Mouse (Mus musculus) B cell, adult (primary cell): ENCODE results near the gene Pfdn6. TPM values are rescaled to one million over a fixed set of nuclear protein-coding genes. Genes with fewer than 3 reads are reported as not detected.

Experiments
- total RNA-seq: library from RNA; stranded (reverse); gene quantifications from 4 replicates; pipeline ENCODE4 v1.2.4, GENCODE M21; 2023; ENCODE audit not compliant: inconsistent age

The Pfdn6 gene
- 48.8 to 71.2 TPM (median 65.7 TPM) in 4 replicates for total RNA-seq

DNA sequence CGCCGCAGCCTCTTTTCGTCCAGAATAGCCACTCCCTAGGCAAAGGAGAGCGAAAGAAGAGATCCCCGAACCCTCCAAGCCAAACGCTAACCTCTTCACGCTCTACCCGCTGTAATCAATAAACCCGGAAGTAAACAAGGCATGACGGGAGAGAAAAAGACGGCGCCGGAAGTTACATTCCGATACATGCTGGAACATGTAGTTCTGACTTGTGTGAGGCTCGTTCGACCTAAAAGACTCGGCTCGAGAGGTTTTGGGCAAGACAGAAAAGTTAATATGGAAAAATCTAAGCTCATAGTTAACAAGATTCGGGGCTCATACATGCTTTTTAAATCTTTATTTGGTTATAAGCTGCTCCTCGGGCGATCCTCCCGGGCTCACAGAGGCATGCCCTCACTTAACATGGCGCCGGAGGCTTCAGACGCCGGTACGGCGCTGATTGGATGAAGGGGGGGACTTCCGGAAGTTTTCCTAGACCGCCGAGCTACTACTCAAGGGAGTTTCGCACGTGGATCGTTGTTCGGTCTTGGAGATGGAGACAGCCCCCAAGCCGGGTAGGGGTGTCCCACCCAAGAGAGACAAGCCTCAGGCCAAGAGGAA is at the start of gene Pfdn6, which contains the start of gene Wdr46:
Pfdn6 (minus strand) TSS at position 138 of the 600 bp plus-strand sequence.
Wdr46 (plus strand) TSS at position 455 of the 600 bp plus-strand sequence.

GRCm38 (mm10) chr17:33955555-33956214 is 15.5 kb upstream of the Pfdn6 start, which contains the start of the genes Vps52 and Rps18:
Vps52 (plus strand) TSS chr17:33955812.
Rps18 (minus strand) TSS chr17:33956001.

DNA sequence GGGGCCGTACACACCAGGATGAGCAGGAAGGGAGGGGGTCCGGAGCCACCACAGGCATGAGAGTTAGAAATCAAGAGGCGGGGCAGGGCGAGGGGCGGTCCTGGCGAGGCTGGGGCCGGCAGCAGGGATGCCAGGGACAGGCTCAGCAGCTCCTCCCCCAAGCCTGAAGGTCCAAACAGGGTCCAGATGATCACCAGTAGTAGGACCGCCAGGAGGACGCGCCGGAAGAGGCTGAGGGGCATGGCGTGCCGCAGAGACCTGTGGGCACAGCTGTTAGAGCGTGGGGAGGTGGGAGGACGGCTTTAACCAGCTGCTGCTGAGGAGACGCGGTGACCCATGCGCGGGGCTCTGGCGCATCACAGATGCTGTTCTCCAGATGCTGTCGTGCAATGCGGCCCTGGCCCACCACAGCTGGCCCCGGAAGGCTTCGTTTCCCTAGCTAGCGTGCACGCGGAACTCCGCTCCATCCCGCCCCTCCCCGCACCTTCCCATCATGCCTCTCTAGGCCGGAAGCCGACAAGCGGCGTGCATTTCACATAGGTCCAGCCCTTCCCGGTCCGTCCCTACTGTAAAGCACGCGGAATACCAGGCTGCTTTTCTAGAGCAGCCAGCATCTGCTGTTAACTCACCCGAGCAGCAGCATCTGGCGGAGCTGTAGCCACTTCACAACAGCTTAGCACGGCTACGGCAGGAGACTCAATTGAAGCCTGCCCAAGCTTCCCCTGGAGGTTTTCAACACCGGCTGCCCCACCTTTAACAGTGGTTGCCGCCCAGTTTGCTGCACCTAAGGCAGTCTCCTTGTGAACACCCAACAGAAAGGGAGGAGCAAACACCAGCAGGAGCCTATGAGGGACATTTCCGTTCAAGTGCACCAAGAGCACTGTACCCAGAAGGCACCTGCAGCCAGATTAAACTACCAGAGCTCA is 11.1 kb upstream of the Pfdn6 start, which contains the start of gene B3galt4:
B3galt4 (minus strand) TSS at position 468 of the 926 bp plus-strand sequence.

GRCm38 (mm10) chr17:33929371-33930279 is 10.5 kb downstream of the Pfdn6 start, which contains the start of gene Rgl2:
Rgl2 (plus strand) TSS chr17:33929543.

DNA sequence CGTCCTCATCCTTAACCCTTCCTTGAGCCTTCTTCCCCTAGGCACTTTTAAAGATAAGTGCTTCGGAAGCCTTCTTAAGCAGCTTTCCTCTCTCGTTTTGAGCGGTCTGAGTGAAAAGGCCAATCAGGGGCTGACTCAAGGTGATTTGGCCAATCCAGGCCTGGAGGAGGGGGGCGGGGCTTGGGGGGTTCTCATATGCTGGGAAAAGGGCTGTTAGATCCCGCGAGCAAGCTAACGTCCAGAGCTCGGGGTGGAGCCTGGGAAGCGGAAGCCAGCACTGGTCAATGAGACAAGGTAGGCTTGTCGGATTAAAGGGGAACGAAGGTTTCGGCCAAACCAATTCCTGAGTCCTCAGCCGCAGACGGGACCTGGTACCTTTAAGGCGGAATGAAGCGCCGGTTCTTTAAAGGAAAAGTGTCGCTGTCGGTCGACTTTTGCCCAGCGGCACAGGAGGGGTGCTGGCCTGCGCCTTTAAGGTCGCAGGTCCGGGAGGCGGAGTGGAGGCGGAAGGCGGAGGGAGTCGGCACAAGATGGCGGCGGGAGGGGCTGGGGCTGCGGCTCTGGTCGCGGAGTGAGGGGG is 24.4 kb downstream of the Pfdn6 start, which contains the start of the genes Tapbp and Zbtb22:
Tapbp (plus strand) TSS at position 229 of the 580 bp plus-strand sequence.
Zbtb22 (plus strand) TSS at position 234 of the 580 bp plus-strand sequence.

DNA sequence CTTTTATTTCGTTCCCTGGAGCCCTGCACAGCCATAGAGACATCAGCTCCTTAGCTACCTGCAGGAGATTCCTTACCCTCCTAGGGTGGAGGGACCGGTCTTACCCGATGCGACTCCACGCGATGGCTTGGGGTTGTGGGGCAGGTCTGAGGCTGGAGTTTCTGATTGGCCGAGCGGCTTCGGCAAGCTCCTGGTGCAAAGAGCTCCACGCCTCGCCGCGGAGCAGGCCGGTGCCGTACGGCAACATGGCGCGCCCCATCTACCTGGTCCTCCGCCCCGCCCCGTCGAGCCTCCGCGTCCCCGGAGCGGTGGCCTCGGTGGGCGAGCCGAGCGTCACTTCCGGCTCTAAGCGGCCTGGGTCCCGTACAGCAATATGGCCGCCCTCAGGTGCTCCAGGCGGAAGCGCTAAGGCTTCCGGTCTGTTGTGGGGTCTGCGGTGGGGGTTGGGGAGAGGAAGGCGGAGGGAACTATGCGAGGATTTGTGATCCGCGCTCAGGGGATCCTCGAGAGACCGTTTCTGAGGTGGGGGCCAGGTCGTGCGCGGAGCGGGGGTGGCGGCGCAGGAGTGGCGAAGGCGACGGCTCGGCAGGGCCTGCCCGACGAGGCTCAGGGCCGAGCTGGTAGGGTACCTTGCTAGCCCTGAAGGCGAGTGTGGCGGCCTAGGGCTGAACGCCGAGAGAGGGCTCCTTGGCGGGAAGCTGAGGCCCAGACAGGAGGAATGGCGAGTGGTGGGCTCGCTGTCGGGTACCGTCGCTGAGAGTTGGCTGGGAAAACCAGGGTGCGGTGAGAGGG is 30.9 kb downstream of the Pfdn6 start, which contains the start of gene Daxx:
Daxx (plus strand) TSS at position 338 of the 792 bp plus-strand sequence.

DNA sequence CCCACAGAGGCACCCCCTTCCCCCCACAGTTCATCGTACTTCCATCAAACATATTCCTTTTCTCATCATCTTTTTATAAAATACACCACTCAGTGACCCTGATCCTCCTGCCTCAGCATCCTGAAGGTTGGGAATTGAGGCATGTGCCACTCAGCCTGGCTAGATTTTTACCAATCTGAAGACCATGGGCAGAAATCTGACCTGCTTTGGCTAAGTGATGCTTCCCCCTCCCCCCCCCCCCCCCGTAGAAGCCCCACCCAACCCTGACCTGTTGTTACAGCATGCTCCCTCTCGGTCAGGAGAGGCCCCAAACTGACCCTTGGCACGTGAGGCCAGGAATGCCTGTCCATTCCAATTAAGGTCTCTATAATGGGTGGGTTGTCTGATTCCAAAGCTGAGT is 35.3 kb downstream of the Pfdn6 start, which contains the start of gene Platr17:
Platr17 (plus strand) TSS at position 301 of the 400 bp plus-strand sequence.

DNA sequence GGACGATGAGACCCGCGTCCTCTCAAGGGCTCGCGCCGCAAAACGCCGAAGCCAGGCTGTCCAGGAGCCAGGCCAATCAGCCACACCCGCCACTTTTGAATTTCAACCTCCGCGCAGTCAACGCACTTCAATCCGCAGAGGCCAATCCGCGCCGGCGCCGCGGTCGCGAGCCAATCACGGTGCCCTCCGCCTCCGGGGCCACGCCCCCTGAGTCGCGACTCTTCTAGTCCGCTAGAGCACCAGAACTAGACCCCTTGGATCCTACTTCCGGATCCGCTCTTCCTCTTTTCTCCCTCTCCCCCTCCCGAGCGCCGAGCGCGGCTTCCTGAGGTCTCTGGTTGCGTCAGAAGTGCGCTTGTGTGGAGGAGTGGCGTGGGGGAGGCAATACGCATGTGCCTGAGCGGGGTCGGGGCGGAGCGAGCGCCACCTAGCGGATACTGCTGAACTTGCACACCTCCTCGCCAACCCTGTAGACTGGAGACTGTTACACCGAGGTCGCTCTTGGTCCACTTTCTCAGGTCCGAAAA is 49.5 kb downstream of the Pfdn6 start, which contains the start of gene Kifc1:
Kifc1 (minus strand) TSS at position 129 of the 527 bp plus-strand sequence.

Other genes starting within 250 kb of the Pfdn6 start
- 45.6 to 49.2 TPM (median 46.3 TPM) in 4 replicates for gene March2, start 221.7 kb downstream of the Pfdn6 start, total RNA-seq
- 205 to 231 TPM (median 213 TPM) in 4 replicates for gene Rab11b, start 179.8 kb downstream of the Pfdn6 start, total RNA-seq
- 0.24 to 1.2 TPM (median 0.64 TPM) in 4 replicates for gene Angptl4, start 158.5 kb downstream of the Pfdn6 start, total RNA-seq
- 1.9 to 3.7 TPM (median 2.4 TPM) in 4 replicates for gene Kank3, start 129.8 kb downstream of the Pfdn6 start, total RNA-seq
- 3,373 to 3,666 TPM (median 3,453 TPM) in 4 replicates for gene Rps28, start 115.8 kb downstream of the Pfdn6 start, total RNA-seq
- 144 to 160 TPM (median 152 TPM) in 4 replicates for gene Ndufa7, start 115.8 kb downstream of the Pfdn6 start, total RNA-seq
- 6.1 to 11.2 TPM (median 7.1 TPM) in 4 replicates for gene Cd320, start 97.3 kb downstream of the Pfdn6 start, total RNA-seq
- not detected in 4 replicates for gene Gm7029, start 66.5 kb downstream of the Pfdn6 start, total RNA-seq
- 3.7 to 6.1 TPM (median 5.8 TPM) in 4 replicates for gene Kifc1, start 49.7 kb downstream of the Pfdn6 start, total RNA-seq
- gene Platr17, start 35.2 kb downstream of the Pfdn6 start, total RNA-seq = 0.90 to 0.93 TPM in 2 of 4 replicates, not detected in the others
- gene Daxx, start 30.9 kb downstream of the Pfdn6 start, total RNA-seq = 43.5 to 64.5 TPM (median 57.8 TPM) in 4 replicates
- 459 to 514 TPM (median 471 TPM) in 4 replicates for gene Tapbp, start 24.4 kb downstream of the Pfdn6 start, total RNA-seq
- gene Zbtb22, start 24.4 kb downstream of the Pfdn6 start, total RNA-seq = 34.8 to 43.8 TPM (median 42.1 TPM) in 4 replicates
- 181 to 200 TPM (median 191 TPM) in 4 replicates for gene Rgl2, start 10.8 kb downstream of the Pfdn6 start, total RNA-seq
- 37.2 to 41.1 TPM (median 38.8 TPM) in 4 replicates for gene Wdr46, start 317 bp upstream of the Pfdn6 start, total RNA-seq
- 4.6 to 6.3 TPM (median 6.0 TPM) in 4 replicates for gene B3galt4, start 11.1 kb upstream of the Pfdn6 start, total RNA-seq
- 84.3 to 90.2 TPM (median 84.9 TPM) in 4 replicates for gene Vps52, start 15.5 kb upstream of the Pfdn6 start, total RNA-seq
- gene Rps18, start 15.7 kb upstream of the Pfdn6 start, total RNA-seq = 1,477 to 1,581 TPM (median 1,522 TPM) in 4 replicates
- 2,828 to 3,180 TPM (median 3,118 TPM) in 4 replicates for gene H2-K1, start 60.0 kb upstream of the Pfdn6 start, total RNA-seq
- gene Ring1, start 84.3 kb upstream of the Pfdn6 start, total RNA-seq = 37.0 to 44.6 TPM (median 37.7 TPM) in 4 replicates
- 116 to 159 TPM (median 139 TPM) in 4 replicates for gene H2-Ke6, start 87.7 kb upstream of the Pfdn6 start, total RNA-seq
- 76.7 to 88.4 TPM (median 86.4 TPM) in 4 replicates for gene Slc39a7, start 91.3 kb upstream of the Pfdn6 start, total RNA-seq
- 108 to 117 TPM (median 111 TPM) in 4 replicates for gene Rxrb, start 91.5 kb upstream of the Pfdn6 start, total RNA-seq
- gene Col11a2, start 99.1 kb upstream of the Pfdn6 start, total RNA-seq = 5.6 to 8.4 TPM (median 6.7 TPM) in 4 replicates
- 197 to 229 TPM (median 217 TPM) in 4 replicates for gene H2-Oa, start 152.0 kb upstream of the Pfdn6 start, total RNA-seq
- 618 to 656 TPM (median 649 TPM) in 4 replicates for gene H2-DMa, start 179.2 kb upstream of the Pfdn6 start, total RNA-seq
- gene Brd2, start 182.3 kb upstream of the Pfdn6 start, total RNA-seq = 428 to 472 TPM (median 457 TPM) in 4 replicates
- gene H2-DMb2, start 203.0 kb upstream of the Pfdn6 start, total RNA-seq = 1,549 to 1,567 TPM (median 1,559 TPM) in 4 replicates
- 652 to 777 TPM (median 691 TPM) in 4 replicates for gene H2-DMb1, start 212.7 kb upstream of the Pfdn6 start, total RNA-seq
- gene Tap1, start 247.2 kb upstream of the Pfdn6 start, total RNA-seq = 129 to 155 TPM (median 147 TPM) in 4 replicates
- gene Psmb9, start 247.4 kb upstream of the Pfdn6 start, total RNA-seq = 88.5 to 134 TPM (median 102 TPM) in 4 replicates